Mouse (Mus musculus) lung, adult 18-20 months (tissue): ENCODE measurements around the gene Adam12.

Source experiments
- DNase-seq, 2 experiments: peaks; one replicate each; pipeline ENCODE4 v3.0.0; 2022; ENCODE audit warnings: mixed read lengths in 2 of 2

Adam12 gene

GRCm38 (mm10) chr7:134079980-134080725 is 151.8 kb downstream of the Adam12 start:
- peak; percentile 8 to 14 for DNase-seq

- DNase-seq, result no peak
Measured at GRCm38 (mm10) chr7:134077684-134078083, 154.3 kb downstream of the Adam12 start.

- no peak for DNase-seq
Measured at GRCm38 (mm10) chr7:134073011-134073410, 158.9 kb downstream of the Adam12 start.

GRCm38 (mm10) chr7:134071153-134071885 is 160.6 kb downstream of the Adam12 start:
- DNase-seq, result no peak

GRCm38 (mm10) chr7:134062629-134063028 is 169.3 kb downstream of the Adam12 start:
- no peak for DNase-seq

GRCm38 (mm10) chr7:134052486-134052885 is 179.5 kb downstream of the Adam12 start:
- DNase-seq, result no peak

GRCm38 (mm10) chr7:134050371-134050770 is 181.6 kb downstream of the Adam12 start:
- no peak for DNase-seq

- DNase-seq, result no peak
Measured at GRCm38 (mm10) chr7:134046376-134046775, 185.6 kb downstream of the Adam12 start.

- DNase-seq, result no peak
Measured at GRCm38 (mm10) chr7:134043576-134043975, 188.4 kb downstream of the Adam12 start.

- no peak for DNase-seq
Measured at GRCm38 (mm10) chr7:134042614-134043013, 189.3 kb downstream of the Adam12 start.

- DNase-seq, result no peak
Measured at GRCm38 (mm10) chr7:134033939-134034338, 198.0 kb downstream of the Adam12 start.

GRCm38 (mm10) chr7:134032959-134033366 is 199.0 kb downstream of the Adam12 start:
- DNase-seq, result no peak

GRCm38 (mm10) chr7:134031787-134032186 is 200.2 kb downstream of the Adam12 start:
- DNase-seq, result no peak

- no peak for DNase-seq
Measured at GRCm38 (mm10) chr7:134031256-134031655, 200.7 kb downstream of the Adam12 start.

GRCm38 (mm10) chr7:134028281-134028830 is 203.6 kb downstream of the Adam12 start:
- no peak for DNase-seq

- no peak for DNase-seq
Measured at GRCm38 (mm10) chr7:134027020-134027415, 204.9 kb downstream of the Adam12 start.

GRCm38 (mm10) chr7:134026200-134027019 is 205.5 kb downstream of the Adam12 start:
- peak; percentile 74 to 77 for DNase-seq

GRCm38 (mm10) chr7:134022157-134022885 is 209.6 kb downstream of the Adam12 start:
- no peak for DNase-seq

GRCm38 (mm10) chr7:134015226-134015625 is 216.7 kb downstream of the Adam12 start:
- DNase-seq, result no peak

GRCm38 (mm10) chr7:134014733-134015132 is 217.2 kb downstream of the Adam12 start:
- DNase-seq, result no peak

- DNase-seq, result no peak
Measured at GRCm38 (mm10) chr7:134009157-134009556, 222.8 kb downstream of the Adam12 start.

- DNase-seq, result no peak
Measured at GRCm38 (mm10) chr7:134007942-134008361, 224.0 kb downstream of the Adam12 start.
